Mouse (Mus musculus) left cerebral cortex, adult 2 months (tissue): ENCODE data around the gene Fars2. TPM values are rescaled to one million over a fixed set of nuclear protein-coding genes. Genes with fewer than 3 reads are reported as not detected.
A peak's percentile ranks its signal among the peaks of the same experiment; 100 is the strongest.
"Not testable (repeated sequence)": the region's sequence is repeated elsewhere in the genome, so short reads cannot be mapped to it uniquely, and the experiment has no call there.

Experiments used
- DNase-seq, 2 experiments: peaks; one replicate each; pipeline ENCODE4 v3.0.0; 2021 to 2022; ENCODE audit warnings: low spot score in 2 of 2, mixed read lengths in 1 of 2; ENCODE audit errors: extremely low spot score in 1 of 2
- H3K27ac ChIP-seq: fragments of 200-600 bp; 2 replicates; pipeline ENCODE4 v1.8.1; 2022
- H3K4me3 ChIP-seq: fragments of 200-600 bp; 2 replicates; pipeline ENCODE4 v1.8.1; 2022
- CTCF ChIP-seq: fragments of 200-600 bp; IDR thresholded peaks from 2 replicates; pipeline ENCODE4 v1.8.1; 2022; ENCODE audit warnings: antibody characterized with exemption, mild to moderate bottlenecking, moderate library complexity
- intact Hi-C: fragments of 180-260 bp; cut with DNase I; formaldehyde crosslinking; loops from one replicate; pipeline ENCODE4 v1.15.1; 2025
- total RNA-seq, 2 experiments: library from RNA; stranded (reverse); gene quantifications; 2 replicates each; pipeline ENCODE4 v1.2.3; 2021

The Fars2 gene
- total RNA-seq, 2 experiments from 2014 or later = 34.4 to 40.7 TPM

- no peak for DNase-seq
- no peak for TF ChIP-seq CTCF
- intact Hi-C loops = no loop called here
- Histone ChIP-seq H3K27ac (no peak overlapping the region; the same call in 1 of the 2 replicates), H3K4me3 (no peak overlapping the region)
Measured at GRCm38 (mm10) chr13:36149175-36149939, 32.1 kb downstream of the Fars2 start.

GRCm38 (mm10) chr13:36150272-36150671 lies 33.1 kb downstream of the Fars2 start:
- DNase-seq = no peak
- no peak overlapping the region; the same call in 1 of the 2 replicates for H3K27ac ChIP-seq
- intact Hi-C loops = no loop called here
- no peak for TF ChIP-seq CTCF
- no peak overlapping the region for H3K4me3 ChIP-seq

- no peak for TF ChIP-seq CTCF
- intact Hi-C loops = no loop called here
- no peak for DNase-seq
- Histone ChIP-seq H3K27ac (no peak overlapping the region), H3K4me3 (no peak overlapping the region)
Measured at GRCm38 (mm10) chr13:36152728-36153498, 35.7 kb downstream of the Fars2 start.

GRCm38 (mm10) chr13:36156340-36156931 lies 39.2 kb downstream of the Fars2 start:
- H3K4me3 ChIP-seq = no peak overlapping the region
- TF ChIP-seq CTCF = no peak
- no peak for DNase-seq
- intact Hi-C loops = no loop called here
- H3K27ac ChIP-seq = no peak overlapping the region

- TF ChIP-seq CTCF = no peak
- intact Hi-C loops = no loop called here
- no peak overlapping the region for H3K27ac ChIP-seq
- no peak overlapping the region for H3K4me3 ChIP-seq
- no peak for DNase-seq
Measured at GRCm38 (mm10) chr13:36163411-36163810, 46.2 kb downstream of the Fars2 start.

- TF ChIP-seq CTCF = no peak
- DNase-seq = no peak
- H3K27ac ChIP-seq = no peak overlapping the region
- H3K4me3 ChIP-seq = no peak overlapping the region
- intact Hi-C loops = no loop called here
Measured at GRCm38 (mm10) chr13:36163898-36164297, 46.7 kb downstream of the Fars2 start.

GRCm38 (mm10) chr13:36172981-36173380 lies 55.8 kb downstream of the Fars2 start:
- intact Hi-C loops, H3K27ac ChIP-seq, DNase-seq, H3K4me3 ChIP-seq: not testable (repeated sequence)

GRCm38 (mm10) chr13:36174101-36174500 lies 56.9 kb downstream of the Fars2 start:
- no peak for TF ChIP-seq CTCF
- Histone ChIP-seq H3K27ac (no peak overlapping the region), H3K4me3 (no peak overlapping the region)
- intact Hi-C loops = no loop called here
- DNase-seq = no peak

- no peak for TF ChIP-seq CTCF
- Histone ChIP-seq H3K27ac (peak overlapping the region; percentile 9; the same call in 1 of the 2 replicates), H3K4me3 (no peak overlapping the region)
- no peak for DNase-seq
- intact Hi-C loops = no loop called here
Measured at GRCm38 (mm10) chr13:36174772-36175171, 57.6 kb downstream of the Fars2 start.

GRCm38 (mm10) chr13:36181231-36181630 lies 64.0 kb downstream of the Fars2 start:
- no peak for TF ChIP-seq CTCF
- intact Hi-C loops = no loop called here
- no peak for DNase-seq
- H3K27ac ChIP-seq = no peak overlapping the region
- H3K4me3 ChIP-seq = no peak overlapping the region

GRCm38 (mm10) chr13:36190577-36190976 lies 73.4 kb downstream of the Fars2 start:
- no peak for DNase-seq
- no peak overlapping the region for H3K4me3 ChIP-seq
- intact Hi-C loops = no loop called here
- no peak for TF ChIP-seq CTCF
- H3K27ac ChIP-seq = no peak overlapping the region

GRCm38 (mm10) chr13:36193484-36194113 lies 76.4 kb downstream of the Fars2 start:
- H3K4me3 ChIP-seq = no peak overlapping the region
- intact Hi-C loops = no loop called here
- H3K27ac ChIP-seq = no peak overlapping the region
- no peak for TF ChIP-seq CTCF
- DNase-seq = no peak
